Mouse (Mus musculus) forebrain, embryonic 13.5 days (tissue): ENCODE measurements at regions not wholly inside any gene's neighbourhood (a gene's known extent, or its start where the extent isn't known, plus 50 kb on each side); places are given as distances from the start of the nearest gene placed in this dataset.

Source experiments
- ATAC-seq: fragments of 200-750 bp; cut with Nextera tagmentation; 2 replicates; pipeline ENCODE4 v1.8.0; 2017
- H3K27ac ChIP-seq: fragments of 300-500 bp; sonication (generic); 2 replicates; pipeline ENCODE4 v1.5.1; 2015; ENCODE audit warnings: inconsistent platforms, mild to moderate bottlenecking, moderate library complexity
- H3K27me3 ChIP-seq: fragments of 300-500 bp; sonication (generic); 2 replicates; pipeline ENCODE4 v1.6.1; 2015; ENCODE audit warnings: mild to moderate bottlenecking, inconsistent platforms
- H3K36me3 ChIP-seq: fragments of 300-500 bp; sonication (generic); 2 replicates; pipeline ENCODE4 v1.6.1; 2015; ENCODE audit warnings: mild to moderate bottlenecking, inconsistent platforms; ENCODE audit not compliant: poor library complexity, severe bottlenecking
- H3K4me1 ChIP-seq: fragments of 300-500 bp; sonication (generic); 2 replicates; pipeline ENCODE4 v1.6.1; 2015; ENCODE audit warnings: inconsistent platforms
- H3K4me2 ChIP-seq: fragments of 300-500 bp; sonication (generic); 2 replicates; pipeline ENCODE4 v1.6.1; 2015; ENCODE audit warnings: inconsistent platforms, mild to moderate bottlenecking, moderate library complexity
- H3K4me3 ChIP-seq: fragments of 300-500 bp; sonication (generic); 2 replicates; pipeline ENCODE4 v1.5.1; 2015; ENCODE audit warnings: mild to moderate bottlenecking, inconsistent platforms
- H3K9ac ChIP-seq: fragments of 300-500 bp; sonication (generic); 2 replicates; pipeline ENCODE4 v1.6.1; 2015; ENCODE audit warnings: mild to moderate bottlenecking, inconsistent platforms
- H3K9me3 ChIP-seq: fragments of 300-500 bp; sonication (generic); replicated peaks from 2 replicates; pipeline ENCODE4 v1.6.1; 2016; ENCODE audit warnings: inconsistent platforms
- WGBS: fragments of 180-500 bp; shearing (Covaris S2); methylation state at CpG from one replicate; pipeline ENCODE4 v1.1.7; 2015; 5-methylcytosine and 5-hydroxymethylcytosine counted together

DNA sequence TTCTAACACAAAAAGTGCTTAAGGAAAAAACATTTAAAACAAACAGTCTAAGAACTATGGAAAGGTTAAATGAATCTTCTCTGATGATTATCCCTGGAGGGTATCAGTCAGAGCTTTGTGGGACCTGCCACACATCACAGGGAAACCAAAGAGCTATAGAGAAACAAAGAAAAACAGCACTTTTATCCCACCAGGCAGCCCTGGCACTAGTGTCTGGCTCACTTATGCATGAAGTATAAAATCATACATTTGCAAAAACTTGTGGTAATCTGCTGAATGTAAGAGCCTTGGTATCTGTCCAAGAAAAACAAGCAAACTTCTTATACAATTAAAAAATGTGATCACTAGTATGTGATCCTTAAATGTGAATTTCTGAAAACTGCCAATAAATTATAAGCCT, 972.4 kb upstream of the Ctnnd2 start:
- Histone ChIP-seq H3K27ac (no peak overlapping the region), H3K27me3 (no peaks in the 10 kb centered on the region), H3K4me3 (no peak overlapping the region), H3K4me1 (no peaks in the 10 kb centered on the region), H3K9ac (no peak overlapping the region), H3K4me2 (no peak overlapping the region), H3K9me3 (no peaks in the 10 kb centered on the region), H3K36me3 (no peaks in the 10 kb centered on the region)
- peak; percentile 36; the same call in 1 of the 2 replicates for ATAC-seq

DNA sequence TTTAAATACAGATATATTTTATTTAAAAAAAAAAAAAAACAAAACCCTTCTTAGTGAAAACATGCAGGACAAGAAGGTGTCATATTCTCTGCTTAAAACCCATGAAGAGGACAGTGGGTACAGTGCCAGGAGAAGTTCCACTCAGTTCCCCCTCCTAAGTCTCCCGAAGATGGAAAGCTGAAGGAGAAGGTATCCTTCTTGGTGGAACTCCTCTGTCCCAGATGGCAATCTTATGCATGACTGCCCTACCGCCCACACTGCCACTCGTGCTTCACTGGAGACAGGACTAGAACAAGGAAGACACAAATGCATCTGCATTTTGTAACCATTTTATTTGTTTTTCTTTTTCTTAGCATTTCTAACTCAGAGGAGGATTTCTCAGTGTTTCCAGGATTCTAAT, 948.7 kb upstream of the Ctnnd2 start:
- ATAC-seq: no peak
- Histone ChIP-seq H3K9ac (no peak overlapping the region), H3K4me1 (no peaks in the 10 kb centered on the region), H3K36me3 (no peaks in the 10 kb centered on the region), H3K27ac (no peak overlapping the region), H3K9me3 (no peaks in the 10 kb centered on the region), H3K27me3 (no peaks in the 10 kb centered on the region), H3K4me2 (no peak overlapping the region), H3K4me3 (no peak overlapping the region)
- WGBS: 69% methylated on average over 3 of the region's 3 CpGs

DNA sequence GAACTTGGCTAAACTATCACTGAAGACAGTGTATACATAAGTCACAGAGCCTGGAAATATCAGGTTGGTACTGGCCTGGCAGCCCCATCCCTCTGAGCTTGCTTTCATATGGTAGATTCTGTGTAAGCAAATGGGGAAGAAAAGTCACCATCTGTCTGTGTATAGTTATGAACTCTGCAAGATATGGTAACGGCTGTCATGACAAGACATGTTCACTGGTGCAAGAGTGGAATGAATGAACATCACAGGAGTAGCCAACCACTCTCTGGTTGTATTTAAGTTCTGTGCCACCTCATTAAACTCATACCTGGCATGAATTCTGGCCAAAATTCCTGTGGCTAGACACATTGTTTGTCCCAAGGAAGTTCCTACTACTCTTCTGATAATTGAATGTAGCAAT, 945.5 kb upstream of the Ctnnd2 start:
- 82% methylated on average over 1 of the region's 1 CpGs for WGBS

DNA sequence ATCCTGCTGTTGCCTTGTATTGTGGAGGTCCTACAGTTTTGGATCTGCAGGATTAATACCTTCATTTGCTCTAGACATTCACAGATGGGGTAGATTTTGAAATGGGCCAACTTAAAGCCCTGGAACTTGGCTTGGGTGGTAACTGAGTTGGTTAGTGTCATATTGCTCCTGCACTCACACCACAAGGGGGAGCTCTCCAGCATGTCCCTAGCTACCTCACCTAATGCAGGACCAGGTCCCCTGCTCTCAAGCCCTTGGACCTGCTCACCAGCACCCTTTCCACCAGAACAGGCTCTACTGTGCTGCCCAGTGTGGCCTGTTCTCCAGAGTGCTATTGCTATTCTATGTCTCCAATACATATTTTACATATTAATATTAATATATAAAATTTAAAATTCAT, 937.8 kb upstream of the Ctnnd2 start:
- H3K9ac ChIP-seq: no peak overlapping the region
- no peak overlapping the region for H3K4me2 ChIP-seq
- H3K9me3 ChIP-seq: no peaks in the 10 kb centered on the region
- no peaks in the 10 kb centered on the region for H3K27me3 ChIP-seq
- ATAC-seq: no peak
- H3K4me1 ChIP-seq: no peaks in the 10 kb centered on the region
- no peak overlapping the region for H3K4me3 ChIP-seq
- H3K27ac ChIP-seq: no peak overlapping the region
- no peaks in the 10 kb centered on the region for H3K36me3 ChIP-seq

More for the DNA sequence above, 945.5 kb upstream of the Ctnnd2 start:
- H3K4me3 ChIP-seq: no peak overlapping the region
- H3K36me3 ChIP-seq: no peaks in the 10 kb centered on the region
- no peak overlapping the region for H3K4me2 ChIP-seq
- no peaks in the 10 kb centered on the region for H3K27me3 ChIP-seq
- no peak overlapping the region for H3K27ac ChIP-seq
- no peak overlapping the region for H3K9ac ChIP-seq
- H3K9me3 ChIP-seq: no peaks in the 10 kb centered on the region
- peak; percentile 71 for ATAC-seq
- no peaks in the 10 kb centered on the region for H3K4me1 ChIP-seq

DNA sequence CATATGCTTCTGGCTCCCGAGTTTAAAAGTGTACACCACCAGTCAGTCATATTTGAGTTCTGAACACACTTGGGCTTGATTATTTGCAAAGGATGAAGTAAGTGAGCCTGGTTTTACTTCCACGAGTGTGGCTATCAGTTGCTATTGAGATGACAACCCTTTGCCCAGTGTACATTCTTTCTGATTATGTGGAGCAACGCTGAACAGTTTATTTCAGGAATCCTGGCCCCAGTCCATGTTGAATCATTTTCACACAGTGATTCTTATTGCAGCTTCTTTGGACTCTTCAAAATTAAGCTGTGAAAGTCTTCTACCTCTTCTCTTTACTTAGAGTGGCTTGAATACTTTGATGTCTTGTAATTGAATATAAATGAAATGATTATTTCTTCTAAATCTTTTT, 917.2 kb upstream of the Ctnnd2 start:
- H3K4me3 ChIP-seq: no peak overlapping the region
- no peaks in the 10 kb centered on the region for H3K4me1 ChIP-seq
- ATAC-seq: no peak
- H3K9me3 ChIP-seq: no peaks in the 10 kb centered on the region
- no peaks in the 10 kb centered on the region for H3K36me3 ChIP-seq
- H3K4me2 ChIP-seq: no peak overlapping the region
- no peaks in the 10 kb centered on the region for H3K27me3 ChIP-seq
- H3K27ac ChIP-seq: no peak overlapping the region
- H3K9ac ChIP-seq: no peak overlapping the region
- 83% methylated on average over 3 of the region's 3 CpGs for WGBS

DNA sequence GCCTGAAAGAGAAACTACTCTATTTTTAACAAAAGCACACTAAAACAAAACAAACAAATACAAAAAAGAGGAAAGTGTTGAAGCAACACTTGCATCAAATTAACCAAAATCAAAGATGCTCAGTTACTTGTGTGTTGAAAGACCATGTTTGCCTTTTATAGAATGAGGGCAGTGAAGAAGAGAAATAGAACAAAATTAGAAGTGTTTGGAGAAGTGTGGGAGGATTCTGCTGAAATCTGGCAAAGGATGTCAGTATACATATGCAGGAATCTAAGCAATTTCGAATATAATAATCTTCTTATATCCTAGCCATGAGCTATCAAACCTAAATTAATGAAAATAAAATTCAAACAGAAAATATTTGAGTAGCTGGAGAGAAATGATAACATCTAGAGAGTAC, 905.6 kb upstream of the Ctnnd2 start:
- Histone ChIP-seq H3K9me3 (no peaks in the 10 kb centered on the region), H3K9ac (no peak overlapping the region), H3K4me1 (no peaks in the 10 kb centered on the region), H3K4me3 (no peak overlapping the region), H3K27me3 (no peaks in the 10 kb centered on the region), H3K27ac (no peak overlapping the region), H3K36me3 (no peaks in the 10 kb centered on the region), H3K4me2 (no peak overlapping the region)
- no peak for ATAC-seq
- WGBS: 49% methylated on average over 1 of the region's 1 CpGs

DNA sequence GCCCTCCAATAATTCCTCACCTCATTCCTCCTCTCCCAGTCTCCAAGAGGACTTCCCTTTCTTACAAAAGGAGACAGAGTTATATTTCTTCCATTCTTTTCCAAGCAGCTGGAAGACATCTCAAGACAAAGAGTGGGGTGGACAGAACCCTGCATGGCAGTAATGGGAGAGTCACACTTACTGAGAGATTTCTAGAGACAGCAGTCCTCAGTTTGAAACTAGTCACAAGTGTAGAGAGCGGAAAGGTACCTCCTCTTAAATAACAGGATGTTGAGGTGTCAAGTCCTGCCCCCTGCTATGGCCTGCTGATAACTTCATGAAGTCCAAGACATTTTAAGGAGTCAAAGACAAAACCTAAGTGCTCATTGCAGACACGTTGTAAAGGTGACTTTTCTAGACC, 875.9 kb upstream of the Ctnnd2 start:
- Histone ChIP-seq H3K9ac (no peak overlapping the region), H3K36me3 (no peaks in the 10 kb centered on the region), H3K27me3 (no peaks in the 10 kb centered on the region), H3K27ac (no peak overlapping the region), H3K4me3 (no peak overlapping the region), H3K4me2 (no peak overlapping the region), H3K9me3 (no peaks in the 10 kb centered on the region), H3K4me1 (no peaks in the 10 kb centered on the region)
- no peak for ATAC-seq
- WGBS: 88% methylated on average over 2 of the region's 2 CpGs
